Mouse (Mus musculus) CH12.LX (cell line): ENCODE results near the gene Tut7.

Source experiments
- CHD2 ChIP-seq: IDR thresholded peaks from 2 replicates; pipeline ENCODE4 v1.6.1; 2011; ENCODE audit warnings: low read length, improper control_type of control experiment
- USF1 ChIP-seq: IDR thresholded peaks from 2 replicates; pipeline ENCODE4 v1.6.1; 2014; ENCODE audit warnings: low read depth, mild to moderate bottlenecking, inconsistent platforms, low read length, improper control_type of control experiment

- peak; percentile 74; the same call in 1 of the 2 replicates for TF ChIP-seq CHD2
- TF ChIP-seq USF1: no peak
Observed at GRCm38 (mm10) chr13:59769296-59770163, 53.4 kb downstream of the Tut7 start, which contains the start of gene Isca1.
